Mouse (Mus musculus) embryonic facial prominence, embryonic 12.5 days (tissue): ENCODE data around the gene Mmp25. TPM values are rescaled to one million over a fixed set of nuclear protein-coding genes. Genes with fewer than 3 reads are reported as not detected.

Source experiments
- ATAC-seq: fragments of 200-750 bp; cut with Nextera tagmentation; 2 replicates; pipeline ENCODE4 v1.8.0; 2017; ENCODE audit not compliant: insufficient number of reproducible peaks, insufficient read depth, low FRiP score, low TSS enrichment
- H3K27ac ChIP-seq: fragments of 300-500 bp; sonication (generic); 2 replicates; pipeline ENCODE4 v1.5.1; 2016; ENCODE audit warnings: mild to moderate bottlenecking
- H3K27me3 ChIP-seq: fragments of 300-500 bp; sonication (generic); 2 replicates; pipeline ENCODE4 v1.6.1; 2016; ENCODE audit warnings: mild to moderate bottlenecking, moderate library complexity
- H3K36me3 ChIP-seq: fragments of 300-500 bp; sonication (generic); 2 replicates; pipeline ENCODE4 v1.6.1; 2016; ENCODE audit warnings: mild to moderate bottlenecking
- H3K4me1 ChIP-seq: fragments of 300-500 bp; sonication (generic); 2 replicates; pipeline ENCODE4 v1.6.1; 2016
- H3K4me2 ChIP-seq: fragments of 300-500 bp; sonication (generic); replicated peaks from 2 replicates; pipeline ENCODE4 v1.6.1; 2016; ENCODE audit warnings: mild to moderate bottlenecking, moderate library complexity
- H3K4me3 ChIP-seq: fragments of 300-500 bp; sonication (generic); 2 replicates; pipeline ENCODE4 v1.5.1; 2016; ENCODE audit warnings: mild to moderate bottlenecking
- H3K9ac ChIP-seq: fragments of 300-500 bp; sonication (generic); 2 replicates; pipeline ENCODE4 v1.6.1; 2016; ENCODE audit warnings: mild to moderate bottlenecking, moderate library complexity
- H3K9me3 ChIP-seq: fragments of 300-500 bp; sonication (generic); 2 replicates; pipeline ENCODE4 v1.6.1; 2016; ENCODE audit warnings: mild to moderate bottlenecking, moderate library complexity
- WGBS: fragments of 180-500 bp; shearing (Covaris S2); methylation state at CpG from one replicate; pipeline ENCODE4 v1.1.7; 2016; 5-methylcytosine and 5-hydroxymethylcytosine counted together
- polyA plus RNA-seq: library from polyadenylated mRNA; unstranded; fragments of >200 nt; fragmentation: Nextera tagmentation; extraction: Ambion mirVana; gene quantifications from 2 replicates; pipeline ENCODE4 v1.2.1, GENCODE M21; 2016

Gene Mmp25
- polyA plus RNA-seq, 1 experiment from 2014 or later, result 0.84 TPM

DNA sequence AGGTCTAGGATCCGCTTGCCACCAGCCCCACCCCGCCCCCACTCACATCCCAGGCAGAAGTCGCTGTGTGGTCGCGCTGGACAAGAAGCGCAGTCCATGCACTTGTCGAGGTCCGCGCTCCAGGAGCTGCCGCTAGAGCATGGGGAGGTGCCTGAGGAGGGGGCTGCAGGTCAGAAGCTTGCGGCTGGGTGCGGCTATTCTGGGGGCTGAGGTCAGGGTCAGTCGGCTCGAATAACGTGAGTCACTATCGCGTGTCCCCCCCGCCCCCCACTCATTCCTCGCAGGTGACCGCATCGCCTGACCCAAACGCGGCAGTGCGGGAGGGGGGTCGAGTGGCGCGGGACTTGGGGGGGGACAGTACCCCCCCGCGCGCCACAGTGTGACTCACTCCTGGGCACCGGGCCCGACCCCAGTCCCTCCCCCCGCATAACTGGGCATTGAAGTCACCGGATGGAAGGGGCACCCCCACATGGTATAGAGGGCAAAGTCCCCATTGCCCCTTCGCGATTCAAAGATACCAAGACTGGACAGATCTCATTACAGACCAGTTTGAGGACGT, 31.5 kb upstream of the Mmp25 start:
- Histone ChIP-seq H3K27ac (no peak overlapping the region), H3K9ac (peak overlapping the region; percentile 38), H3K4me1 (peaks cover 33% of the 10 kb centered on the region), H3K9me3 (no peaks in the 10 kb centered on the region), H3K36me3 (no peaks in the 10 kb centered on the region), H3K4me3 (peak overlapping the region; percentile 49), H3K4me2 (peak overlapping the region; percentile 98), H3K27me3 (peaks cover 57% of the 10 kb centered on the region)
- no peak for ATAC-seq
- WGBS, result under 1% methylated on average over 37 of the region's 37 CpGs

DNA sequence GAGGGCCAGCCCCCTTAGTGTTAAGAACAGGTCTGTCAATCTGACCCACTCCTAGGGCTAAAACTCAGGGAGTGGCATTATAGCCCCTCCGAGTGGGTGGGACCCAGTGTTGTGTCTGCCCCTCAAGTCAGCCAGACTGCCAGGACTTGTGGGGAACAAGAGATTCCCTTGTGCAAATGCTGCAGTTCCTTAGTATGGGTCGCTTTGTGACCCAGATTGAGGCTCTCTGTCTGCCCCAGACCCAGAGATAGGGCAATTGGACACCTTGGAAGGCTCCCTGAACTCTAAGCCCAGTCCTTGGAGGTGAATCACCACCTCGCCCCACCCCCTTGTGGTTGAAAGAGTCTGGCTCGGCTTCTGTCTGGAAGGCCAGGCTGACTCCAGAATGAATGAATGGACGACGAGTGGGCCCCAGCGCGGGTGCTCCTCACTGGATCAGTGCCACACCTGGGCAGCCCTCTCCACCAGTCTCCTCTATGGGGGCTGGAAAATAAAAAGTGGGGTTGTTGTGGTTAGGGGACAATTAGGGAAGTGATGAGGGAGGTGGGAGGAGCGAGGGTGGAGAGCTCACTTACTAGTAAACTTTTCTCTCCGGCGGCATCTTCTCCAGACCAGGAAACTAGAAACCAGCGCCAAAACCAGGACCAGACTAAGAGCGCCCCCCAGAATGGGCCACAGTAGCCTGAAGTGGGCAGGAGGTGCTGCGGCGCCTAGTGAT, 30.6 kb upstream of the Mmp25 start:
- H3K27ac ChIP-seq, result no peak overlapping the region
- 0 out of 2 replicates have a peak, but pooled peaks cover under 1% of the 10 kb centered on the region for H3K36me3 ChIP-seq
- H3K4me2 ChIP-seq, result peak overlapping the region; percentile 98
- H3K27me3 ChIP-seq, result peaks cover 49% of the 10 kb centered on the region
- no peaks in the 10 kb centered on the region for H3K9me3 ChIP-seq
- peak overlapping the region; percentile 38; the same call in 1 of the 2 replicates for H3K9ac ChIP-seq
- H3K4me3 ChIP-seq, result peak overlapping the region; percentile 49
- 11% methylated on average over 15 of the region's 15 CpGs for WGBS
- peaks cover 33% of the 10 kb centered on the region for H3K4me1 ChIP-seq
- ATAC-seq, result no peak

DNA sequence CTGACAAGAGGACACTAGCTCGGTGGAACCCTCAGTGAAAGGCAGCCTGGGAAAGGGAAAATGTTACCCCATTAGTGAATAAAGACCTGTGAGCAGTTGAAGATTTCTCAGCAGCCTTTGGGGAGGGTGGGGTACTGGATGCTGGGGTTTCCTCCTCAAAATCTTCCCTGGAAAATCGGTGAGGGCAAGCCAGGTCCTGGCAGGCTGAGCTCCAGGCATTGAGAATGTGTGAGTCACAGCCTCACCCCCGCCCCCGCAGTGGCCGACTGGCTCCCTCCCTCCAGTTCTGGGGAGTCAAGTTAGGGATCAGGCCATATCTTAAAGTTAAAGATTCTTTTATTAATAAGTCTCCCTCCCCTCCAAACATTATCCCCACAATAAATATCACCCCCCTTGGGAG, 30.1 kb upstream of the Mmp25 start:
- peaks cover 43% of the 10 kb centered on the region for H3K27me3 ChIP-seq
- H3K4me2 ChIP-seq, result peak overlapping the region; percentile 98
- no peak overlapping the region for H3K9ac ChIP-seq
- peaks cover 33% of the 10 kb centered on the region for H3K4me1 ChIP-seq
- no peak overlapping the region for H3K4me3 ChIP-seq
- no peaks in the 10 kb centered on the region for H3K9me3 ChIP-seq
- H3K27ac ChIP-seq, result no peak overlapping the region
- peaks cover 6% of the 10 kb centered on the region; the same call in 1 of the 2 replicates for H3K36me3 ChIP-seq
- WGBS, result 36% methylated on average over 5 of the region's 5 CpGs
- no peak for ATAC-seq

DNA sequence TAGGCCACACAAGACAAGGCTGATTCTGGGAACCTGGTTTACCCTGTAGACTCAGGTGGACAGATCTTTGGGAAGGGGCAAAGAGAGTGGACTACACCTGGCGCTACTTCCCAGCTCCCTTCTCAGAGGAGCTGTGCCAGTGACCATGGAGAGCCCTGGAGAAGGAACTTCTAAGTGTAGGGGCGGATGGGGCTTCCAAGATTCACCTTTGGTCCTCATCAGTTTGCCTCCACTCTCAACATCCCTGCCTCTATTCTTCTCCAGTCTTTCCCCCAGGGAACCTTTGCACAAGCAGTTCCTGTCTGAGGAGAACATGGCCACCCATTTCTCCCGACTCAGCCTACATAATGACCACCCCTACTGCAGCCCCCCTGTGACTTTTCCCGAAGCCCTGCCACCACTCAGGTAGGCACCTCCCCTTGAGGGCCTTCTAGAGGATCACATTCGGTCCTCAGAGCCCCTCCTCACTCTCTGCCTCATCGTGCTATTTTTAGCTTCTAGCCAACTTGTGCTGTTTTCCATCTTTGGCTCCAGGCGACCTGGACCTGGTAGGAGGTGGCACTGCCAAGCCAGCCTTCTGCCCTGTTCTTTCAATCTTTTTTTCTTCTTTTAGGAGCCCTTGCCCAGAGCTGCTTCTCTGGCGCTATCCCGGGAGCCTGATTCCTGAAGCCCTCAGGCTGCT, 29.3 kb upstream of the Mmp25 start:
- H3K36me3 ChIP-seq, result peaks cover 12% of the 10 kb centered on the region; the same call in 1 of the 2 replicates
- no peak overlapping the region for H3K27ac ChIP-seq
- H3K27me3 ChIP-seq, result peaks cover 36% of the 10 kb centered on the region
- H3K4me1 ChIP-seq, result peaks cover 33% of the 10 kb centered on the region
- whole genome bisulfite sequencing, result 35% methylated on average over 9 of the region's 9 CpGs
- H3K9me3 ChIP-seq, result no peaks in the 10 kb centered on the region
- peak overlapping the region; percentile 55 for H3K9ac ChIP-seq
- no peak for ATAC-seq
- H3K4me3 ChIP-seq, result peak overlapping the region; percentile 61
- peak overlapping the region; percentile 98 for H3K4me2 ChIP-seq

DNA sequence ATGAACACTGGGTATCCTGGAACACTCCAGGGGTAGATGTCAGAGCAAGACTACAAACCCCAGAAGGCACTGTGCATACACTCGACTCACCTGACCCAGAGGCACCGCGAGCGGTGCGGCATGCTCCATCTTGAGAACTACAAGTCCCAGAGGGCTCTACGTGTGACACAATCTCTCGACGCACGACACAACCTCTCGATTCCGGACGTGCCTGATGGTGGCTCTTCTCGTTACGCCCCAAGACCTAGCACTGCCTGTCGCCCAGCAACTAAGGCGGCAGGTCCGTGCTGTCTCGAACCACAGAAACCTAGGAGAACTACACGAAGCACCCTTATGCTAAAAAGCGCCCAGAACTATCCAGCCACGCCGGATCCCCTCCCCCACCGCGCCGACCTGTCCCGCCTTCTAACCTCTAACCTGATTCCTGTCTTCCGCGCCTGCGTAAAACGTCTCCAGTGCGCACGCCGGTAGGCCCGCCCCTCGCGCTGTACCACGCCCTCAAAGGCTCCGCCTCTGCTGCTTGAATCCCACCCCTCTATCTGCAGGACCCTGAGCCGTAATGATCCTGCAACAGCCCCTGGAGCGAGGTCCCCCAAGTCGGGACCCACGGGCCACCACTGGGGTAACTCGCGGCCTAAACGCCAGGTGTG, 28.5 kb upstream of the Mmp25 start, which contains the start of the genes Hcfc1r1 and Thoc6:
Gene Hcfc1r1 (plus strand): TSS at position 173 of the 650 bp plus-strand sequence.
Gene Thoc6 (minus strand): TSS at position 459 of the 650 bp plus-strand sequence.
- Histone ChIP-seq H3K4me2 (peak within 1 kb of the TSS; percentile 98), H3K27me3 (peaks cover 27% of the 10 kb centered on the region), H3K4me1 (peaks cover 33% of the 10 kb centered on the region), H3K27ac (no peak within 1 kb of the TSS), H3K9me3 (no peaks in the 10 kb centered on the region), H3K36me3 (peaks cover 20% of the 10 kb centered on the region), H3K9ac (peak within 1 kb of the TSS; percentile 55), H3K4me3 (peak within 1 kb of the TSS; percentile 61)
- ATAC-seq, result peak; percentile 95
- under 1% methylated on average over 45 of the region's 45 CpGs for WGBS

DNA sequence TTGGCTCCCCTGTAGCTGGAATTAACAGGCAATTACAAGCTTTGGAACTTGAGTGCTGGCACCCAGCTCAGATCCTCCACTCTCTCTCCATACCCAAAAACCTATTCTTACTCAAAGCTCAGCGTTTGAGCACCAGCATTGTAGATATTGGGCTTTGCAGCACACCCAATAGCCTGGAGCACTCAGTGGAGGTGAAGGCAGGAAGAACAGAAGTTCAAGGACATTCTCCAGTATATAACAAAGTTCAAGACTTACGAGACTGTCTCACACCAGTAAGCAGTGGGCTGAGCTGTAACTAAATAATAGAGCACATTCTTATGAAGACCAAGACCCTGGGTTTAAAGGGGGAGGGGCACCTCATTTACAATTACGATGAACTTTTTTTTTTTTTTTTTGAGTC, 27.7 kb upstream of the Mmp25 start:
- Histone ChIP-seq H3K4me2 (peak overlapping the region; percentile 98), H3K9me3 (no peaks in the 10 kb centered on the region), H3K4me1 (peaks cover 33% of the 10 kb centered on the region), H3K36me3 (peaks cover 26% of the 10 kb centered on the region), H3K4me3 (peak overlapping the region; percentile 61), H3K27ac (no peak overlapping the region), H3K27me3 (peaks cover 23% of the 10 kb centered on the region), H3K9ac (no peak overlapping the region)
- 67% methylated on average over 3 of the region's 3 CpGs for WGBS
- no peak for ATAC-seq

DNA sequence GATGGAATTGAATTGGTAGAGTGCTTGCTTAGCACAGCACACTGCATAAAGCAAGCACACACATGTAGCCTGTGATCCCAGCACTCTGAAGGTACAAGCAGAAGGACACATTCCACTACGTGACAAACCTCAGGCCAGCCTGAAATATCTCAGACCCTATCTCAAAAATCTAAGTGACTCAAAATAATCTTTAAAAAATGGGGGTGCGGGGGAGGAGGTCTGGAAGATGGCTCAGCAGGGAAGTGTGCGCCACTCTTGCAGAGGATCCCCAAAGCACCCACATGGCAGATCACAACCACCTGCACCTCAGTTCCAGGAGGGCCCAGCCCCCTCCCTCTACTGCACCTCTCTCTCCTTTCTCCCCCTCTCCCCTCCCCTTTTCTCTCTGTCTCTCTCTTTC, 26.4 kb upstream of the Mmp25 start:
- no peak overlapping the region for H3K27ac ChIP-seq
- H3K4me2 ChIP-seq, result no peak overlapping the region
- no peak overlapping the region for H3K4me3 ChIP-seq
- H3K4me1 ChIP-seq, result peaks cover 30% of the 10 kb centered on the region
- H3K9me3 ChIP-seq, result no peaks in the 10 kb centered on the region
- peaks cover 21% of the 10 kb centered on the region for H3K27me3 ChIP-seq
- 89% methylated on average over 3 of the region's 3 CpGs for WGBS
- no peak for ATAC-seq
- H3K36me3 ChIP-seq, result peaks cover 38% of the 10 kb centered on the region
- H3K9ac ChIP-seq, result no peak overlapping the region

DNA sequence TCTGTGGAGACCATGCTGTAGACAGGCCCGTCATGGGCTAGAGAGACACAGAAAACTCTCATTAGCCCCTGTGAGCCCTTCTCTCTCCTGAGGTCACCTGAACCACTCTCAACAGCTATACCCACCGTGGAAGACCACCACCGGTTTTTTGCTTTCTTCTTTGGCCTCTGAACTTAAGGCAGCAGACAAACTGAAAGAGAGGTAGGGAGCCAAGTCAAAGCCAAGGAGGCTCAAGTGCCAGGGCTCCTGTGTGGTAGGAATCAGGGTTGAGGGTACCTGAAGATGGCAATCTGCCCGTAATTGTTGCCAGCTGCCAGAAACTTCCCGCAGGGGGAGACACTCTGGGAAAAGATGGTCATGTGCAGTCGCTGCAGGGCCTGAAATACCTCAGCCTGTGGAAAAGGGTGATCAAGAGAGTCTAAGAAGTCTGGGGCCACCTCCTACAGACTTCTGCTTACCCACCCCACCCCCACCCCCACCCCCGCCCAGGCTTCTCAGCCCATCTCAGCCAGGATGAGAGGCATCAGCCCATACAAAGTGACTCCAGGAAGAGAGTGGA, 25.5 kb upstream of the Mmp25 start:
- no peak for ATAC-seq
- Histone ChIP-seq H3K27ac (no peak overlapping the region), H3K4me2 (no peak overlapping the region), H3K4me3 (no peak overlapping the region), H3K9ac (no peak overlapping the region), H3K9me3 (no peaks in the 10 kb centered on the region), H3K4me1 (peaks cover 21% of the 10 kb centered on the region), H3K36me3 (peaks cover 41% of the 10 kb centered on the region), H3K27me3 (peaks cover 12% of the 10 kb centered on the region)
- WGBS, result 83% methylated on average over 7 of the region's 7 CpGs

DNA sequence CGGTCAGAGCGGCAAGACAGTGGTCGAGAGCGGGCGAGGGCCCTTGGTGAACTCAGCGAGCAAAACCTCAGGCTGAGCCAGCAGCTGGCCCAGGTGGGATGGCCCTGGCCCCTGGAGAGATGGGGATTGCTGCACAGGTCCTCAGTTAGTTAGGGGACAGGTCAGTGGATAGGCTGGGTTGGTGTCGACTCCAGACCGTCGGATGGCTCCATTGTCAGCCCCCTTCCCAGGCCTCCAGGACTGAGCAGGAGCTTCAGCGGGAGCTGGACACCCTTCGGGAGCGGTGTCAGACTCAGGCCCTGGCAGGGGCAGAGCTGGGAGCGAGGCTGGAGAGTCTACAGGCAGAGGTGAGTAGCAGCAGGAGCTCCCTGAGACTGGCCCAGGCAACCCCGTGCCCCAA, 20.4 kb upstream of the Mmp25 start:
- peaks cover 27% of the 10 kb centered on the region for H3K27me3 ChIP-seq
- no peaks in the 10 kb centered on the region for H3K9me3 ChIP-seq
- 81% methylated on average over 14 of the region's 14 CpGs for WGBS

DNA sequence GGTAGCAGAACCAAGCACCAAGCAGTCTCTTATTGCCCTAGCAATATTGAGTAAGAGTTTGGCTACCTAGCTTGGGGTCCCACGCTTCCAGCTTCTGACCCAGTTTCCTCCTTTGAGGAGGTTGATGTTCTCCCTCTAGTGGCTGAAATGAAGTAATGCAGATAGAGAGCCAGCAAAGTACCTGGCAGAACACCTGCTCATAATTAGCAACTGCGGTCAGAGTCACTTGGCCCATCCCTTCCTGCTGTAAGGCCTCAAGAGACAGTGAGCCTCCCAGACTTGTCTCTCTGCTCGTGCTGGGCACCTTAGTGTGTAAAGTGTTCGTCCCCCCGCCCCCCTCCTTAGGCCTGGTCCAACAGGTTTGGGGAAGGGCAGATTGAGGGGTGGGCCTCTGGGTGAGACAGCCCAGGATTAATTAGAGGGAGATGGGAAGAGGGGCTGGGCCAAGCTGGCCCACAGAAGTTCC, 19.5 kb upstream of the Mmp25 start:
- Histone ChIP-seq H3K27ac (no peak overlapping the region), H3K4me2 (no peak overlapping the region), H3K4me1 (peaks cover 5% of the 10 kb centered on the region), H3K4me3 (no peak overlapping the region), H3K27me3 (peaks cover 36% of the 10 kb centered on the region), H3K9me3 (no peaks in the 10 kb centered on the region), H3K9ac (no peak overlapping the region), H3K36me3 (peaks cover 29% of the 10 kb centered on the region)
- 15% methylated on average over 5 of the region's 5 CpGs for WGBS
- peak; percentile 68; the same call in 1 of the 2 replicates for ATAC-seq

More for the DNA sequence above, 20.4 kb upstream of the Mmp25 start:
- no peak for ATAC-seq
- Histone ChIP-seq H3K4me3 (no peak overlapping the region), H3K36me3 (peaks cover 38% of the 10 kb centered on the region), H3K9ac (0 out of 2 replicates have a peak overlapping the region, but pooled peaks have one; percentile 24), H3K4me1 (peaks cover 5% of the 10 kb centered on the region), H3K27ac (no peak overlapping the region), H3K4me2 (no peak overlapping the region)

DNA sequence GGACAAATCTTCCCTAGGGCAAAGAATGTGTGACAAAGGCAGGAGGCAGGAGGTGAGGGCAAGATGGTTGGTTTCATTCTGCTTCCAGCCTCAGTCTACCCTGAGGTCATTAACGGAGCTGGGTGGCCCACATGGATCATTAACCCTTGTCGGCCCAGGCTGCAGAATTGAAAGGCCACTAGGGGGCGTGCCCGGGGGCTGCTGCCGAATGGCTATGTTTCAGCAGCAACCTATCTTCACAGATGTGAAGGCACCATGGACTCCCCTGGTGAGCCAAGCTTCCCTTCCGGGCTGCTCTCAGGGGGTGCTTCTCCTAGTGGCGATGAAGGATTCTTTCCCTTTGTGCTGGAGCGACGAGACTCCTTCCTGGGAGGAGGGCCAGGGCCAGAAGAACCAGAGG, 16.4 kb upstream of the Mmp25 start:
- Histone ChIP-seq H3K27me3 (peaks cover 43% of the 10 kb centered on the region), H3K4me1 (peaks cover 5% of the 10 kb centered on the region), H3K36me3 (peaks cover 3% of the 10 kb centered on the region), H3K4me2 (no peak overlapping the region), H3K27ac (no peak overlapping the region), H3K9ac (no peak overlapping the region), H3K4me3 (no peak overlapping the region), H3K9me3 (no peaks in the 10 kb centered on the region)
- ATAC-seq, result no peak
- WGBS, result under 1% methylated on average over 9 of the region's 9 CpGs
